Mouse (Mus musculus): Measurements from ENCODE around the gene Agrp.

Agrp gene

DNA sequence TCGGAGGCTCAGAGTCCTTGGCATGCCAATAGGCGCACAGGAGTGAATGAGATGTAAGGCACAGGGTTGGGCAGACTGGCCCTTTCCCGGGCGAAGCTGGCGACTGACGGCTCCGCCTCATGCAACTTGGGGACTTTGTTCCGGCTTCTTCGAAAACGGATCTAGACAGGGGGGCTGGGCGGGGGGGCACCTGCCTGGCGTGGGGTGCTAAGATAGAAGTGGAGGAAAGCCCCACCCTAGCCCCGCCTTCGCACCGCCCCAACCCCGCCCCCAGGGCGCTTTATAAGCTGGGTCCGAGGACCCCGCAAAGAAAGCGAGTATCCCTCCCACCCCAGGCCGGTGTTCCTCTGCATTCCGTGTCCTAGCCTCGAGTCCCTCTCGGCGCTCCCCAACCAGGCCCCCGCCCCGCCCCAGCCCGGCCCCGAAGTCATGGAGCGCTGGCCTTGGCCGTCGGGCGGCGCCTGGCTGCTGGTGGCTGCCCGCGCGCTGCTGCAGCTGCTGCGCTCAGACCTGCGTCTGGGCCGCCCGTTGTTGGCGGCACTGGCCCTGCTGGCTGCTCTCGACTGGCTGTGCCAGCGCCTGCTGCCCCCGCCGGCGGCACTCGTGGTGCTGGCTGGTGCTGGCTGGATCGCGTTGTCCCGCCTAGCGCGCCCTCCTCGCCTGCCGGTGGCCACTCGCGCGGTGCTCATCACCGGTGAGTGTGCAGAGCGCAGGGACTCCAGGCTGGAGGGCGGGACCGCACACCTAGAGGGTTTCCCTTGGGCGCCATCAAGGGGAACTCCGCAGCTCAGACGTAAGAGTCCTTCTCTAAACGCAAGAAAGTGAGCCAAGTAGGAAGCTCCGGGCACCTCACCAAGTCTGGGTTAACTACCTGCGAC, 118.5 kb downstream of the Agrp start, which contains the start of gene Hsd11b2:
Gene Hsd11b2, plus strand, starts transcription at position 320 of the 878 bp plus-strand sequence.
- peak; percentile 40 for DNase-seq (ENCODE audit: low spot score)

DNA sequence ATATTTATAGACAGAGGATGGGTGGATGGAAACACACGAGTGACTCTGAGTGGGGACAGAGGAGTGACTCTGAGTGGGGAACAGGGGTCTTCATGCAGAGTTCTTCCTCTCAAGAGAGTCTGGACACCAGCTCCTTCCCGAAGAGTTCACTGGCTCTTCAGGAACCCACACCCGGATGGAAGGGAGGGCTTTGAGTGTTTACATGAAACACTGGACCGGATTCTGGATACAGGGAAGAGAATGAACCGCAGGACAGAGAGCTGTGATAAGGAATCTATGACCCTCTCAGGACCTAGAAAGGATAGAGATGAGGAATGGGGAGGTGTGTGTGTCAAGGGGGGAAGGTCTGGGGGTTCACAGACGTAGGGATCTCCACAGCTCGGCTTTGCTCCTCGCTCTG, 119.8 kb downstream of the Agrp start:
- no peak for DNase-seq (ENCODE audit: low spot score)

All from spleen, adult 12 weeks (tissue).